Mouse (Mus musculus) neutrophil, adult 5-6 weeks (primary cell): ENCODE measurements around the gene Trp53rkb. TPM values are rescaled to one million over a fixed set of nuclear protein-coding genes. Genes with fewer than 3 reads are reported as not detected.

Source experiments
- ATAC-seq: fragments of 151-379, 151-347 bp; 2 replicates; pipeline ENCODE4 v1.8.0; 2017; ENCODE audit warnings: mild to moderate bottlenecking, moderate TSS enrichment; ENCODE audit not compliant: insufficient number of reproducible peaks, poor library complexity, low FRiP score, severe bottlenecking; ENCODE audit errors: extremely low read depth
- total RNA-seq: library from RNA; stranded (forward); fragments of 200-1000 nt; gene quantifications from 2 replicates; pipeline ENCODE4 v1.2.3, GENCODE M21; 2017

Trp53rkb gene
- total RNA-seq, 1 experiment from 2014 or later: 6.8 TPM

DNA sequence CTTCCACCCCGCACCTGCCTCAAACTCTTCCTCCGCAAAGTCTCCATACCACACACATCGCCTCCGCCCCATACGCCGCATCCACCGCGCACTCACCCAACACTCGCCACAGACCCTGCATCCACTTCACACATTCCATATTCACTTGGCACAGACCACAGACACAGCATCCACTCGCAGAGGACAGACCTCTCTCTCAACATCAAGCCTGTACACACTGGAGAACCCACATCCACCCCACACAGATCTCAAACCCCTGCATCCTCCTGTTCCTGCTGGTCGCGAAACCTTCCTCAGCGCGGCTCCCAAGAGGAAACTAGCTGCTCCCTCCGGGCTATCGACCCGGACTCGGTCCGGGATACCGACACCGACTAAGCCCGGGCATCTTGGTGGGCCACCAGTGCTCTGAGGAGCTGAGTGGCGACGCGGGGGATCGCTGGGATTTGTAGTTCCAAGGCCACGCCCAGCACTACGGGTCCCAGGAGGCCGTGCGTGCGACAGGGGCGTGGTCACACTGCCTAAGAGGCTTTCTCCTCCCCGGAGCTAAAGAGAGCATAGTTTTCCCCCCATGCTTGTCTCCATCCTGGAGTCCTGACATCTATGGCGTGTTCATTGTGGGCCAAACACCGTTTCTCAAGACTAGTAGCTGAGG, 5.9 kb upstream of the Trp53rkb start:
- peak; percentile 96 for ATAC-seq

DNA sequence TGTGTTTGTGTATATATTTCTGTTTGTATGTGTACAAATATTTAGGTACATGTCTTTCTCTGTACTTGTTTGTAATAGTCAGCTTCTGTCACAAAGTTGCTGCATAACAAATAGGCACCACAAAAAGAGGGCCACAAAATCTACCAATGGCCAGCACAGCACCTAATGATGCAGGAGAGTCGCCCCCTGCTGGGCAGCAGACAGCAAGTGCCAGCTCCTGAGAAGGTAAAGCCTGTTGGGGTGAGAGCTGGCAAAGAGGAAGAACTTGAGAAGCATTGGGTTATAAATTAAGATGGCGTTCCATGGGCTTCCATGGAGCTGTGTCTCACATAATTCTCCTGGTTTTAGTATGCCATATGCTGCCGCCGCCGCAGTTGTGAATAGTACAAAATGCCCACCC, 593 bp upstream of the Trp53rkb start:
- no peak for ATAC-seq

DNA sequence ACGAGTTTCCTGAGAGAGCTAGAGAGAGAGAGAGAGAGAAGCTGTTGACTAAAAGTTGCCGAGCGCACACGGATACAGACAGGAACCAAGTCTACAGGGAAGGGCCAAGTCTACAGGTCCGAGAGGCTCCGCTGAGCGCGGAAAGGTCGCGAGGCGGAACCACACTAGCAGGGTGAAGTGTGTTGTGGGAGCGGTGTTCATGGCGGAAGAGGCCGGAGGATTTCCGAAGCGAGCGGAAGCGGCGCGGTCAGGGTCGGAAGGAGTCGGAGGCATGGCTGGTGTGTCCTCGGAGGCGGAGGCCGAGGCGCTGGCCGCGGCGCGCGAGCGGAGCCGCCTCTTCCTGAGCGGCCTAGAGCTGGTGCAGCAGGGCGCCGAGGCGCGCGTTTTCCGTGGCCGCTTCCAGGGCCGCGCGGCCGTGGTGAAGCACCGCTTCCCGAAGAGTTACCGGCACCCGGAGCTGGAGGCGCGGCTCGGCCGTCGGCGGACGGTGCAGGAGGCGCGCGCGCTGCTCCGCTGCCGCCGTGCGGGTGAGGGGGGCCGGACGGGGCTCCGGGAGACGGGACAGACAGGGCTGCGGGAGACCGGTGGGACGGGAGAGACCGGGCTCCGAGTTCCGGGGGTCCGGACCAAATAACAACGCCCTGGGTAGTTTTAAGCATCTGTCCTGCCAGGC, 1.3 kb downstream of the Trp53rkb start:
- peak; percentile 97 for ATAC-seq

DNA sequence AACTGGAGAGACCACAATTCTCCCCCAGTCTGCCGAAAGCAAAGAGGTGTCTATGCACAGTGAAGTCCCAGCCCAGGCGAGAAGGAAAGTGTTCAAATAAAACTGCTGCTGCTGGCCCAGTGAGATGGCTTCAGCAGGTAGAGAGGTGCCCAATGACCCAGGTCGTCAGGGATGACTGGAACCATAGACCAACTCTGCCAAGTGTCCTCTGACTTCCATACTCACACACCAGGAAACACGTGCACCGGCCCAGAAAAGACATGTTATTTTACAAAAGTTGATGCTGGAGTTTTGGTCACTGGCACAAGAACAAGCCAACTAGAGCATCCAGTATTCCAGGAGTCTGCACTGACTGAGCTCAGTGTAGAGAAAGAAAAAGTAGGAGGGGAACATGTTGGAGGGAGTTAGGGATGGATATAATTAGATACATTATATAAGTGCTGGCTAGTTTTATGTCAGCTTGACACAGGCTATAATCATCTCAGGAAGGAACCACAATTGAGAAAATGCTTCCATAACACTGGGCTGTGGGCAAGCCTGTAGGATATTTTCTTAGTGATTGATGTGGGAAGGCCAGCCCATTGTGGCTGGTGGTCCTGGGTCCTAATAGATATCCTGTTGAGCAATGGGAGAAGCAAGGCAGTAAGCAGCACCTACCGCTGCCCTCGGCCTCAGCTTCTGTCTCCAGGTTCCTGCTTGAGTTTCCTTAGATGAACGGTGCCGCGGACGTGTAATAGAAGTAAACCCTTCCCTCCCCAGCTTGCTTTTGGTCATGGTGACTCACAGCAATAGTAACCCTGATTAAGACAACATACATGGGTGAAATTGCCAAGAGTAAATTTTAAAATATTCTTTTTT, 7.5 kb downstream of the Trp53rkb start:
- ATAC-seq: no peak

DNA sequence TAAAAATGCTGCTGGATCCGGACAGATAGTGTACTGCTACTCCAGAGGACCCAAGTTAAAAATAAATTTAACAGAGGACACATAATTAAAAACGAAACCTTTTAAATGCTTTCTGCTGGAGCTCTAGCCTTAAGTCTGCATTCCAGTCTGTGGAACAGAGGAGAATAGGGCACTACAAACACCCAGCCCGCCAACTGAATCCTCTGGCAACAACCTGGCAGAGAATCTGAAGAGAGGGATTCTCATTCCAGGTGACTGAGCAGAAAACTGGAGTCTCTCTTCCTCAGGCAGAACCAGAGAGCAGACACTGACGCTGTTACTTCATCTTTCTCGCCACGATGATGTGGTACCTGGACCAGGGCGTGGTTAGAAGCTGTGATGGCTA, 8.1 kb downstream of the Trp53rkb start:
- no peak for ATAC-seq

DNA sequence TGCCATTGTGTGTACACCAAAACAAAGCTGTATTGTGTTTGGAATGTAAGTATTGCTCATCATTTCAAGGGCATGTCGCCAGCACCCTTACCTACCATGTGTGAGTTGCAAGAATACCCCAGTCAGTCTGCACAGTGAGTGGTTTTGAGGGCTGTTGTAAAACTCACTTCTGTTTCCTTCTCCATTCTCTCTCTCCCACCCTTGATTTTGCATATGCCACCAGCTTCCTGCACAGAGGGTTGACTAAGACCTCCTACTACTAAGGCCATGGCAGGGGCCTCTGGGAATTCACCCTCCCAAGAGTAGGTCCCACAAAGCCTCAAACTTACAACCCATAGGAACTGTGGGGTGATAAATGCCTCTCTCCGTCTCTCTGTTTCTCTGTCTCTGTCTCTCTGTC, 9.1 kb downstream of the Trp53rkb start:
- no peak for ATAC-seq

DNA sequence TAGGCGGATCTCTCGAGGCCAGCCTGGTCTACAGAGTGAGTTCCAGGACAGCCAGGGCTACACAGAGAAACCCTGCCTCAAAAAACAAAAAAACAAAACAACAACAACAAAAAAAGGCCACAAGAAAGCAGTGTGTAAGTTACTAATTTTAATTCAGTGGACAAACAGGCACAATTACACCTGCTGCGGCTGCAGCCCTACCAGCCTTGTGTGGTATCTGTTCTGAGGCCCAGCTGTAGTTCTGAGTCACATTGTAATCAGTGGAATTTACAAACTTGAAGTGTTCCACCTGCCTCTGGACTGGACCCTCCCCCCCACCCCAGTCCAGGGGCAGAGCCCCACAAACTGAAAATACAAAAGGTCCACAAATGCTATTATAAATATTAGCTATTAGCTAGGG, 11.0 kb downstream of the Trp53rkb start:
- ATAC-seq: no peak

DNA sequence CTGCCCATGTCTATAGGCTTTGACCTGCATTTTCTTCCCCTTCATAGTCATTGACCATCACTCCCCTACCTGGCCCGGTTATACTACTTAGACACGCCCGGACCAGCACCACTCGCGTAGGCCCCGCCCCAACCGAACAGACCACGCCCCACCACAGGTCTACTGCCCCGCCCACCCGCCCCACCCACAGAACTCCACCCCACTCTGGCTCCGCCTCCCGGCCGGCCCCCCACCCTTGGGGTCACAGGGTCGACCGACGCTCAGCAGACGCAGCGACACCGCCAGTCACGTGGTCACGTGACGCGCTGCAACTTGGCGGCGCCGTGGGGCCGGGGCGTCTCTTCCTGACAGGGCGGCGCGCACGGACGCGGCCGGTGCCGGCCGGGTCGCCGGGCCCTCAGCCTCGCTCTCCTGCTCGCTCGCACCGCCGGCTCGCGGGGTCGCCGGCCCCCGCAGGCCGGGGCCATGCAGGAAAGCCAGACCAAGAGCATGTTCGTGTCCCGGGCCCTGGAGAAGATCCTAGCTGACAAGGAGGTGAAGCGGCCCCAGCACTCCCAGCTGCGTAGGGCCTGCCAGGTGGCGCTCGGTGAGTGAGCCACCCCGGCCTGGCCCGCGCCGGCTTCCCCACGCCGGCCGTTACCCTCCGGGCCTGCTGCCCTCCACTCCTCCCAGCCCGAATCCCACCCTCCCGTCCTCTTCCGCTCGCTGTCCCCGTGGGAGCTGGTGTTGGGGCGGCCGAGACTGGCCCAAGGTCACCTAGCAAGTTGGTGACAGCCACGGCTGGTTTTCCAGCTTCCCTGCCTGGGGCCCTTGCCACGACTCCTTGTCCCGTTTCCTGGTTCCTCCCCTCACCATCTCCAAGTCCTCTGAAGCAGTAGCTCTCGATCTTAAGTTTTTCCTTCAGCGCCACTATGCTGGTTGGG, 13.2 kb downstream of the Trp53rkb start, which contains the start of gene Arfgef2:
Gene Arfgef2 (plus strand): TSS at position 339 of the 923 bp plus-strand sequence.
- ATAC-seq: peak; percentile 81

DNA sequence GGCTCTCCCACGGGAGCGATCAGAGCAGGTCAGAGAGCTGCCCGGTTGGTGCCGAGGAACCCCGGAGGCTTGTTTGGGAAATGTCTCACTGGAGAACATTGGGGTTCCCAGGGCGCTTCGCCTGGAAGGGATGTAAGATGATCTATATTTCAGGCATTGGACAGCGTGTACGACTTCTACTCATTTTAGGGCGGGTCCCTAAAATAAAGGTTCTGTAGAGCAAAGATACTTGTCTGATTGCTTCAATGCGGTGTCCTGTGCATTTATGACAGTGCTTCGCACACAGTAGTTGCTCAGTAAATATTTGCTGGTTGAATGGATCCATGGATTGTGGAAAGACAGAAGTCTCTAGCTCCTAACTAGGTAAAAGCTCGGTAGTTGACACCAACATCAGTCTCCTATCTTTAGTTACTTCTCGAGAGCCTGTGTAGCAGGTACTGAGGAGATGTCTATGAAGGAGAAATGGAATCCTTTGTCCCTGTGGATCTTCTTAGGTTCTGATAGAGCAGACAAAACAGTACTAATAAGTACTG, 13.9 kb downstream of the Trp53rkb start:
- ATAC-seq: no peak

DNA sequence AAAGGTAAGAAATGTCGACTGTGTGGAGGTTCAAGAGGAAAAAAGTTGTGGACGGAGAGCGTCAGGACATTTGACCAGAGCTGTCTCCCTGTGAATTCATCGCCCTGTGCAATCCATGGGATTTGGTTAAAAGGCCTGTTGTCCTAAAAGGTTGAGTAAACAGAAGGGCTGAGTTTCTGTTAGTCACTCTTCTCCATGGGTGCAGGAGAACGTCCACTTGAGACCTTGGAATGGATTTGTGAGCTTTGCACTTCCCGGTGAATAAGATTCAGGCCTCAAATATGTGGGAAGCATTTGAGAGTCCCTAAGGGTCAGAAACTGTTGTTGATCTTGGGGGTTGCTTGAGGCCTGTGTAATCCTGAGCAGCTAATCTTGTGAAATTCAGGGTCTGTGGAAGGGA, 14.5 kb downstream of the Trp53rkb start:
- ATAC-seq: no peak

DNA sequence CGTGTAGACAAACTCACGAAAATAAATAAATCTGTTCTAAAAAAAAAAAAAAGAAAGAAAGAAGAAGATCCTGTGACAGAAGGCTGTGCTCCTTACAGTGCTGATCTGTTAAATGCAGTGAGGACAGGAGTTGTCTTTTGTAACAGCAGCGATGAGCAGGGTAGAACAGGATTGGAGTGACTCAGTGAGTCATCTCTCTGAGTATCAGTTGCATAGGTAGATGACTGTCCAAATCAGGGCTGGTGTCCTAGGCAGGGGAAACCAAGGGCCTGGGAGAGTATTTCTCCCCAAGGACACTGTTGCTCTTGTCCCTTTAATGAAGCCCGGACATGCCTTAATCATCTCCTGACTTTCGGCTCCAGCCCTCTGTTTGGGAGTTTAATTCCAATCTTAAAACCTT, 17.2 kb downstream of the Trp53rkb start:
- ATAC-seq: no peak

DNA sequence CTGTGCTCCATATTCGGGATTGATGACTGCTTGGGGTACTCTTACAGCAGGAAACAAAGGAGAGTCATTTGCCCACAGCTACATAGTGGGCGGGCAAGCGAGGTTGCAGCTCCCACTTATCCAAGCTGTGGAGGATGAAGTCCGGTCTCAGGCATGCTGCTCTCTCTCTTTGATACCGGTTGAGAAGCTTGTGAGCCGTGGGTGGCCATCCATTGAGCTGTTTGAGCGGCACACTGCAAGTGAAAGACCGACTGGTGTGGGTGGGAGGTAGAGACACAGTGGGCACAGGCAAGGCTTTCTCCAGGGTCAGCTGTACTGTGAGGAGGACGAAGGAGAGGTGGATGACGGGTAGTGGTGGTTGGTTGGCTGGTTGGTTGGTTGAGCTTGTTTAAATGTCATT, 18.5 kb downstream of the Trp53rkb start:
- no peak for ATAC-seq

DNA sequence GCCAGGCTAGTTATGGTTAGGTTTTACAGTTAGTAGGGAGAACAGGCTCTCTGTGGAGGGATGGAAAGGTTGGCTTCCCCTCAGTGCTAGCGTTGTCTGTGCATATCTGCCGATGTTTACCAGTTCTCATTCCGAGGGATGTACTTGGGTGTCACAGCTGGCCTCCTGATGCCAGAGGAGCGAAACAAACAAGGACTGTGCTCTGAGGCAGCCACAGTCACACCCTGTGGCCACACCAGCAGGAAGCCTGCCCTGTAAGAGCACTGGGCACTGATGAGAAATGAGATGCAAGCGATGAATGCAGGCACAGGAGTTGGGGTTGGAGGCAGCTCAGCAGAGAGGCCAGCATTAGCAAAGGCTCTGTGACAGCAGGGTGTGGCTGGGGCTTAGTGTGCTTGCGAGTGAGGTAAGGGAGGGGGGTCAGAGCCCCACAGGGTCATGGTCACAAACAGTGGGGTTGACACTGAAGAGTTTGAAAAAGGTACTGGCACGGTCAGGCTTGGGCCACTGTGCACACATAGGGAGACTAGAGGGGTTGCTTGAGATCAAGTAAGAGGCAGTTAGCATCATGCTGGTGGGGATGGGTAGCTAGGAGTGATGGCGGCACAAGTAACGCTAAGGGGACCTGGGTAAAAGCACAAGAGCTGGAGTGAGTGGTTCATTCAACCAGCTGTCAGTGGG, 26.3 kb downstream of the Trp53rkb start:
- no peak for ATAC-seq

DNA sequence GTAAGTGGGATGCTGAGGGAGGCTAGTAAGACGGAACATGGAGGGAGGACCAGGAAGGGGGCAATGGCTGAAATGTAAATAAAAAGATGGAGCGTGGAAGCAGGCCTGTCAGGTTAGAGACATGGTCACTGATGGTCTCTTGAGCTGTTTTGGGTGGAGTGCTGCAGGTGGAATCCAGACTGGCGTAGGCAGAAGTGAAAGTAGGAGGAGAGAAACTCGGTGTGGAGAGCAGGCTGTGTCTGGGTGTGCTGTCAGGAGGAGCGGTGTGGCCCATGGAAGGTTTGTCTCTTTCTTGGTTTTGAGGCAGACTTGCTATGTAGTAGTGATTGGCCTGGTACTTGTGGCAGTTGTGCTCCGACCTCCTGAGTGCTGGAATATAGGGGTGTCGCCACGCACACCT, 27.5 kb downstream of the Trp53rkb start:
- no peak for ATAC-seq

DNA sequence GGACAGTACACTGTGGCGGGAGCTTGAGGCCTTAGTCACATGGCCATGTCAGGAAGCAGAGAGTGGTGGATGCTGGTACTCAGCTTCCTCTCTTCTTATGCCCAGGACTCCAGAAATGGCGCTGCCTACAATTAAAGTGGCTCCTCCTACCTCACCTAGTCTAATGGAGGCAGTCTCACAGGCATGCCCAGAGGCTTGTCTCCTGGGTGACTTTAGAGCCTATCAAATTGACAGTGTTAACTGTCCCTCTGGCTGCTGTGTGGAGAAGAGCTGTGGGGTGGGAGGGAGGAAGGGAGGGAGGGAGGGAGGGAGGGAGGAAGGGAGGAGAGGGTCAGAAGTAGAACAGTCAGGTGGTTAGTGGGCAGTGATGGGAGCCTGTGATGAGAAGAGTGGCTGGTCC, 28.5 kb downstream of the Trp53rkb start:
- no peak for ATAC-seq

DNA sequence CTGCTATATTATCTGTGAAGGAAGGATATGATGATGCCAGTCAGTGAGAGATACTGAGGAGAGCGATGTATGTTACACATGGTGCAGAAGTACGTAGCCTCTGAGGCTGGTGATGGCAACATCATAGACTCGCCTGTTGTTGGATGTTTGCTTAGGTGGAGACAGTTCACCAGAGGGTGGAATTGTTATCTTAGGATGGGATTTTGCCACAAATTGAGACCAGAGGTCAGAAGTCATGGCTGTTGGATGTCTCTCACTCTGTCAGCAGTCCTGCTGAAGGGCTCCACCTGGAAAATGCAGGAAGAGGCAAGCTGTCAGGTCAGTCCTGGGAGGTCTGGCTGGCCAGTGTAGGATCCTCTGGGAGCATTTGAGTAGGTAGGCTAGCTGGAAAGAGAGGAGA, 29.1 kb downstream of the Trp53rkb start:
- no peak for ATAC-seq

DNA sequence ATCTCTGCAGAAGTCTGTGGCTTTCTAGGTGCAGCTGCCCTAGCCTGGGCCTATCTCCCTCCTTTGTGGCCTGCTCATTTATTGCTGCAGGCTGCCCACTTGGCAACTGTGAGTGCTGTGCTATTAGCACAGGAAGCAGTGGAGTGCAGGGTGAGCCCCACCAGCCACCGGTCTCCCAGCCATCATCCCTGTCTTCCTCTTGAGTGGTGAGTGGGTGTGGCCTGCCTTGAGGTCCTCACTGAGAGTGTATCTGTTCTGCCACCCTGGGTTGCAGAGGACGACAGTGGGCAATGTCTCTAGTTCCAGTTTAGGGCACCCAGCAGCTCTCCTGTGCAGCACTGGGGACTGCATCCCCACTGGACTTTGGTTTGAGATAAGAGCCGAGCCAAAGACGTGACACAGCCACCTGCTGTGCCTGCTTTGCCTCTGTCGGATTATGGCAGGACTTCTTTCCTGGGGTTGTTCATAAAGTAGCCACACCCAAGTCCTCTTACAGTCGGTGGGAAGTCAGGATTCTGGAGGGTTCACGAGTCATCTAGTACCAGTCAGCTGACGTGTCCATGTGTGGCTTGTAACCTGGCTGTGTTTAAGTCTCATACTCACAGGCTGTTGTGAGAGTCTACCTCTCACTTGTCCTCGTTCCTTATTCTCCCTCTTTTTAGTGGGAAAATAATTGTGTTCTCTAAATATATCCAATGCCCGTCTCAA, 29.9 kb downstream of the Trp53rkb start:
- ATAC-seq: no peak

DNA sequence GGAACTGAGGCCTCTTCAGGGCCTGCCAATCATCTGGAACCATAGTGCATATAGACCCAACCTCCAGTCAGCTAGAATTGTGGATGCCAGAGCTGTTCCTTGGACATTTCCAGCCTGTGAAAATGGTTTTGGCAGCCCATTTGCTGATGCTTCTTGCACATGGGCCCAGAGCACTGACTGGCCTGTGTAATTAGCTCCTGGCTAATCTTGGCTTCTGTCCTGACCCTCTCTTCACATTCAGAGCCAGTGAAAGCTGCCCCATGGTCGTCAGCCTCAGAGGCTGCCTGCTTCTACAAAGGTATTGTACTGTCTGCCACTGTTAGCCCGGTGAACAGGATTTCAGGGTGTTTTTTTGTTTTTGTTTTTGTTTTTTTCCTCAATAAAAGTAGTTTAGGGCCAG, 30.6 kb downstream of the Trp53rkb start:
- ATAC-seq: no peak
